Mouse (Mus musculus): Measurements from ENCODE around the gene Get4. TPM values are rescaled to one million over a fixed set of nuclear protein-coding genes. Genes with fewer than 3 reads are reported as not detected.

The Get4 gene
- total RNA-seq, 4 experiments from 2014 or later: 39.1 to 45.9 (median 43.7) TPM

DNA sequence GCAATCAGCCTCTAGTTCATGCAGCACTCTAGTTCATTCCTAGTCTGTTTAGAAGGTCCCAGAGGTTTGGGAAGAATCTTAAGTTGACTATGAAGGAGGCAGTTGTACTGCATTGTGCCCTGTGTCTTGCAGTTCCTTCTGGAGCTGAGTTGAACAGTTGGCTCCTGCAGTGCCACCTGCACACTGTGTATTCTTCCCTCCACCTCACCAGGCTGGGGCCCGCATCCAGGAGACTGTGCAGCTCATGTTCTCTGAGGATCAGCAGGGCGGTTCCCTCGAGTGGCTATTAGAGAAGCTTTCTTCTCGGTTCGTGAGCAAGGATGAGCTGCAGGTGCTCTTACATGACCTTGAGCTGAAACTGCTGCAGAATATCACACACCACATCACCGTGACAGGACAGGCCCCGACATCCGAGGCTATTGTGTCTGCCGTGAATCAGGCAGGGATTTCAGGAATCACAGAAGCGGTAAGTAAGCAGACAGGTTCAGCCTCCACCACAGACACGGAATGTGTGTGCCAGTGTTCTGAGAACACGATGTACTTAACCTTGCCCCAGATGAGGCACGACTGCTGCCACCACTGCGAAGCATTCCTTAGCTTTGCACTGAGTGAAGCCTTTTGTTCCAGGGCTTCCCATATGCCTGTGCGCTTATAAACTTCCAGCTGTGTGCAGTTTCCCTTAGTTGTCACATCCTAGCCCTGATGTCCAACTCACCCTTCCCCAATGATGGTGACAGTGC, 10.9 kb upstream of the Get4 start:
- no peak for DNase-seq (ENCODE audit: low spot score)

DNA sequence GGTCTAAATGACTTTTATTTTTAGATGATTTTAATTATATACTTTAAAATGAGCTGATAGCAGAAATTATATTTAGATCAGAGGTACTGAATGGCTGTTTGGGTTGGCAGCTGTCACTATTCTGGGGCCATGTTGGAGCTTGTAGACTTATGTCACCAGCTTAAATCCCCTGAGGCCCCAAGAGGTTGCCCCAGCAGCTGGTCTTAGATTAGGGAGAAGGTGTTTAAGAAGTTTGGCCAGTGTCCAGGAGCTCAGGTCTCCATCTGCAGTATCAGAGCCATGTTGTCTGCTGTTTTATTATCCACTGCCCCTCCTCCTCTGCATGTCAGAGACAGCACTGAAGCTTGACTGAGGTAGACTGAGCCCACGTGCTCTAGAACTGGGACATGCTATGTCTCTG, 8.7 kb upstream of the Get4 start:
- no peak for DNase-seq (ENCODE audit: low spot score)

DNA sequence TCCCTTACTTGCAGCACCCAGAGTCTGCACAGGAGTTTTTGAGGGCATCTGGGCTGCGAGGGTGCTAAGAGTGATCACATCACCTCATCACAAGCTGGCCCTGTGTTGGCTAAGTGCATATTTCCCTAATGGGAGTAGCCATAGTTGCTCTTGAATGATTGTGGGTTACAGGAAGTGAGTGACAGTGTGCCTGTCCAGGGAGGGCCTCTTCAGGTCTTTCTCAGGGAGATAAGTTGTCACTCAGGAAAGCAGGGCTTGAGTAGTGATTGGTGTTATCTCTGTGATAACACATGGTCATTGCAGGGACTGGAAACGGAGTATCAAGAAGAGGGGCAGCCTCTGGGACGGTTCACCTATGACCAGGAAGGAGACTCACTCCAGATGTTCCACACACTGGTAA, 4.4 kb upstream of the Get4 start:
- DNase-seq (ENCODE audit: low spot score): no peak

DNA sequence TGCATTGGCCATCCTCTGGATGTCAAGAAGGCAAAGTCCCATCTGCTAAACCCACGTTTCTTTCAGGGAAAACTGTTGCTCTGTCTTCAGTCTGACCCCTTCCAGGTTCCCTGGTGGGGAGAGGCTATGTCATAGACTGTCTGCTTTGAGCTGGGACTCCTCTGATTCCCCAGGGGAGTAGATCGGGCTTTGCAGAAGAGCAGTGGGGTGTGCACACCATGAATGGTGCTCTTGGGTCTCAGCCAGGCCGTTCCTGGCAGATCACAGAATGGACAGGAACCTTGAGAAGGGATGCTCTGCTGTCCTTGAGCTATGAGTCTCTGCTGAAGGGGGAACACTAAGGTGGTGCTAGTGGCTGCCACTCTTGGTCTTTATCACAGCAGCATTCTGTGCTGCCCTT, 3.3 kb upstream of the Get4 start:
- no peak for DNase-seq (ENCODE audit: low spot score)

DNA sequence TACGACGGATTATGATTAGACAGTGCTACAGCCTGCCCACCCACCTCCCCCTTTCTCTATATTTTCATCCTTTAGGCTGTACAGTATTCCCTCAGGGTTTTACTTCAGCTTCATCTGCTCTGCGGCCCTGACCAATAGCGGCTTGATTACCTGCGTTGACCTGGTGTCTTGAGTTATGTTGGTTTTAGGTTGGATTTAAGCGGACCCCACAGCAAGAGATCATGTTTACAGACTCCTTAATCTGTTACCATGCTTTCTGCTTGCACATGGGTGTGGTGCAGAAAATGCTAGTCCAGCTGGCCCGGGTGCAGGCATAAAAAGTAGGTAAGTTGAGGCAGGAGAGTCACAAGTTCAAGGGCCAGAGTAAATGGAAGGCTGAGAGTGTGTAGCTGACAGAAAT, 845 bp upstream of the Get4 start:
- no peak for DNase-seq (ENCODE audit: low spot score)

DNA sequence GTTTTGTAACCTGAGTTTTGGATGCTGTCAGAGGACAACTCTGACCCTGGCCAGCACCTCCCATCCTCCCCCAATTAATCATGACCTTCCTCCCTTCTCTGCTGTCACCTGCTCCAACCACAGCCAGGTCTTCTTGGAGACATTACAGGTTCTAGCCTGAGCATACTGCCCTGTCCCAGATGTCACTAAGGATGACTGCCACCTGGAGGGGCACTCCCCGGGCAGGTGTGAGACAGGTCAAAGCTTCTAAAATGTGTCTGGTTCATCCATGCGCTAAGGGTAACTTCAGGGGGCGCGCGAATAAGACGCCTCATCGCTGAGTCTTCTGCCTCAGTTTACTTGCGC, 416 bp upstream of the Get4 start:
- no peak for DNase-seq (ENCODE audit: low spot score)

DNA sequence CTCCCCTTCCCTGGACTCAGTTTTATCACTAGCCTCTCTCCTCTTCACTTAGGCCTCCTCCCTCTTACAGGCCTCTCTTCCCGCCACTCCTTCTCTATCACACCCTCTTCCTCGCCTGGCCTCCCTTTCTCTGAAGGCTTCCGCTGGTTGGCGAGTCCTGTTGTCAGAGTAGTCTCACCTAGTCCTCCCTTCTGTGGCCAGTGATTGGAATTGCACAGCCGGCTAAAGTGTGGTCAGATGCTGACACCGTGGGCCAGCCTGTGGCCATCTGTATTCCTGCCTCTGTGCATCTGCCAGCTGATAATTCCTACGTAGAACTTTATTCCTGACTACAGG, 754 bp downstream of the Get4 start:
- no peak for DNase-seq (ENCODE audit: low spot score)

DNA sequence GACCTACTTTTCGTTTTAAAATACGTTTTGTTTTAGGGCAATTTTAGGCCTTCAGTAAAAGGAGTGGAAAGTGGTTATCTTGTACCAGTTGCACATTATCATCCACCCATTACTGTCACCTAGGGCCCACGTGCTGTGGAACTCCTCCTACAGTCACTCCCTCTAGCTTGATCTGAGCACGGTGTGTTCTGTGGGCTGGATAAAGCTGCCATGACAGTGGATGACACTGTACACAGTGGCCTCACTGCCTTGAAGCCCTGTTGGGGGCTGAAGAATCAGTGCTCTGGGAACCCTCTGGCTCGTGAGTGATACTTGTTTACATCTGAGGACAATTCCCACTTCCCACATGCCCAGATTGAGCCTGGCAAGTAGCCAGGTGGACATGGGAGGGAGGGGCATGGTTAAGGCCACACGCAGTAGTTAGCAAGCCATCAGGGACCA, 1.2 kb downstream of the Get4 start:
- no peak for DNase-seq (ENCODE audit: low spot score)

DNA sequence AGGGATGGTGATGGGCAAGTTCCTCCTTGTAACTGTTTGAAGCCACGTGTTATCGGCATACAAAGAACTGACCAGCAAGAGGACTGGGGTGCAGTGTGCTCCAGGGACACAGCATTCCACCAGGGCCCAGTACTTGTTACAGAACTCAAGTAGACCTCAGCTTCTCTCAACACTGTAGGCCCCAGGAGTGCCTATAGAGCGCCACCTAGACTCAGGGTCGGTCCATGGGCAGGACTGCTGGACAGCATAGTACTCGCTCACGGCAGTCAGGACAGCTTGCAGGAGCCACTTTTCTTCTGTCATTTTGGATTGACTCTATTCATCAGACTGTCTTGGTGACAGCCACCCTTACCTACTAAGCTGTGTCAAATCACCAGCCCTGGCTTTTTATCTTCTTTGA, 2.8 kb downstream of the Get4 start:
- no peak for DNase-seq (ENCODE audit: low spot score)

DNA sequence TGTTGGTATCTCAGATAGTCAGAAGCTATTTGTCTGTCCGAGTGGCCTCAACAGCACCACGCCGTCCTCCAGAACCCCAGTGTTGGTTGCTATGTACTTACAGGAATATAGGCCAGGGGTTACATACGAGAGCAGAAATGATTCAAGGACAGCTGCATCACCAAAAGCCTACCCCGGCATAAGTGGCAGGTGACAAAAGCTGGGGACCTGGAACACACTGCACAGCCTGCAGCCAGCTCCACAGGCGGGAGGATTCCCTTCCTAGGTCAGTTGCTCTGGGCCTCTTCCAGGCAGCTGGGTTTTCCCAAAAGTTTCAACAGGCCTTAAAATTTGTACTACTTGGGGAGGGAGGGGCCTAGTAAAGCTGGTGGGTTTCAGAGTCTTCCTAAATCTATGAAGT, 3.7 kb downstream of the Get4 start:
- no peak for DNase-seq (ENCODE audit: low spot score)

DNA sequence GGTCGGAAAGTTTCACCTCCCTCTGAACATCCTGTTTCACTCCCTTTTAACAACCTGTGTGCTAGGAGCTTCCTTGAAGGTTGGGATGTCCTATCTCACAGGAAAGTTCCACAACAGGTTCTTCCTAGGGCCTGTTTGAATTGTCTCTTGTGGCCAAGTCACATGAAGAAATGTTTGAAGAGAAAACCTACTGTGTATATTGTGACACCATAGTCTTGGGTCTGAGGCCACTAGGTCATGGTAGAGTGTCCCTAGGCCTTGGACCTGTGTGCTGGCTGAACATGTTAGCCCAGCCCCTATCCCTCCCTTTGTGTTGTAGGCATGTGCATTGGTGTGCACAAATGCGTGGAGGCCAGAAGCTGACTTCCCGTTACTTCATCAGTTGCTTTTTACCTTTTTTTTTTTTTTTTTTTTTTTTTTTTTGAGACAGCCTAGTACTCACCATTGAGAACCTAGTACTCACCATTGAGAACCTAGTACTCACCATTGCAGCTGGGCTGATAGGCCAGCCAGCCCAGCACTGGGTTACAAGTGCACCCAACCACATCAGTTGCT, 4.2 kb downstream of the Get4 start:
- DNase-seq (ENCODE audit: low spot score): no peak

DNA sequence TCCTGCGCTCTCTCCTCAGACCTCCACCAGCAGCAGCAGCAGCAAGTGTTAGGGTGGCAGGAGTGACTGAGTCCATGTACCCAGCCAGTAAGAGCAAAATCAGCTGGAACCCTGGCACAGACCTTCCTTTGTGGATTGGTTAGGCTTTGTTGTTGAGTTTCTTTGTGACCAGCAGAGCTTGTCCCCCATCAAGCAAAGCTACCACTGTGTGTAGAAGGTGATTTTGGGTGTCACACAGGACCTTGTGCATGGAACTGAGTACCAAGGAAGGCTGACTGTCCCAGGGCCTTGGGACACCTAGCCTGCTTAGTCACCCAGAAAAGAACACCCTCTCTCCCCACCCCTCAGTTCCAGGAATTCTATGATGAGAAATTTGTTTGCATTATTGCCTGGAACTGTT, 5.1 kb downstream of the Get4 start:
- DNase-seq (ENCODE audit: low spot score): no peak

DNA sequence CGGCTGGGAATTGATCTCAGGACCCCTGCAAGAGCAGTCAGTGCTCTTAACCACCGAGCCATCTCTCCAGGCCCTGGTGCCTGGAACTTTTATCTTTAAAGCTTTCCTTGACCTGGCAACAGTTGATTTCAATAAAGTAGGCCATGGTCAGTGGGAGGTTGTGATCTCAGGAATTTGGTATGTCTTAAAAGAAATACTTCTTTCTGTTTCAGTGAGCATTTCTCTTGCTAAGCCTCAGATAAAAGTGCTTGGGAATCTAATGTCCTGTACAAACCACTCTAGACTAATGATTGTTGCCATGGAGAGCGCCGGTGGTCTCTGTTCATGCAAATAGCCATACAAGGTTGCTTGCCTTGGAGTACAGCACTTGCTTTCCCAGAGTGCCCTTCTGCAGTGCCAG, 5.7 kb downstream of the Get4 start:
- no peak for DNase-seq (ENCODE audit: low spot score)

DNA sequence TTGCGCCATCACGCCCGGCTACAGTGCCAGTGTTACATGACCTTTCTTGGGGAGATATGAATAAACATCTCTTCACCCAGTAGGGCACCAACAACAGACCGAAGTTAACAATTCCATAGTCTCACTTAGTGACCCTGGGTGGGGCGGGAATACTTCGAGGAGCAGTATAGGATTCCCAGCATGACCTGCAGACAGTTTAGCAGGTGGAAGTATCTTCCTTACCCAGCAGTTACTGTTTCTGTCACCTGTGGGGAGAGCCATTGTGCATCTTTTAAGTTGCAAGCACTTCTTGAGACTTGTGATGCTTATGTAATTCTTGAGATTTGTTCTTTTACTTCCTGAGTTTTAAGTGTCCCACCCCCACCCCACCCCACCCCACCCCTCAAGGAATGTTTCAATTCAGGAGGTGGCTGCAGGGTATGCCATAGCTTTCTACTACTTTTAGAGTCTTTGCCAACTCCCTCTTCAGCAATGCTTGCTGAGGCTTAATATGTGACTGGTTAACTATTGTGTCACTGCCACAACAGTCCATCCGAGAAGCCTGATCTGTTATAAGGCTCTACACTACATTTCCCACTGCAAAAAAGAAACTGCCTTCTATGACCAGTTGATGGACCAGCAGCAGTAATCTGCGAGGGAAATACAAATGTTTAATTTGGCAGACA, 6.4 kb downstream of the Get4 start:
- no peak for DNase-seq (ENCODE audit: low spot score)

DNA sequence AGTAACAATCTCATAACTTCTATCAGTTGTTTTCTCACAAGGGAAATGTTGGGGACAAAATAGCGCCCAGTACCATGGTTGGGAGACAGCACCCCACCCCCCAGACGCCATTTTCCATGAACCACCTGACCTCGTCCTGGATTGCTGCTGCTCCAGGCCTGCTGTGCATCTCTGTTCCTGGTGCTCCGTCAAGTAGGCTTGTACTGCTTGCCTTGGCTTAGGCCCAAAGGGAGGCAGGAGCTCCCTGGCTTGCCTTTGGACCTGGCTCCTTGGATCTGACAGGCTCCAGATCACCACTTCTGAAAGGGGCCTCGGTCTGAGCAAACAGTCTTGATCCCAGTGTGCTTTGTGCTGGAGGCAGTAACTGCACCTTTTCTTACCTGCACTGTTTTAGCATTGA, 7.7 kb downstream of the Get4 start:
- no peak for DNase-seq (ENCODE audit: low spot score)

DNA sequence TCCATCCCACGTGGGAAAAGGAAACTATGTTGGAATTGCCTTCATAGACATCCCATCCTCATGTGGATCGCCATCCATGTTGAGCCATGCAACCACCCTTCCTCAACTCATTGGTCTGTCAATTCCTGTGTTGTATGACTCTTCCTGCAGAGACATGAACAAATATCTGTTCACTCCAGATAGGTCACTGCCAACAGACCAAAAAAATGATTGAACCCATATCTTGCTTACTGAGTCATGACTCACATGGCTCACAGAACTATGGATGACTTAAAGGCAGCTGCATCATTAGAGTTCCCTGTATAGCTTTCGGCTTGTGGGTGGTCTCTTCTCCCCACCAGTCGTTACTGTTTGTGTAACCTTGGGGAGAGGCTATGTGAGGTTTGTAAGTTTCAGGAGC, 9.3 kb downstream of the Get4 start:
- no peak for DNase-seq (ENCODE audit: low spot score)

DNA sequence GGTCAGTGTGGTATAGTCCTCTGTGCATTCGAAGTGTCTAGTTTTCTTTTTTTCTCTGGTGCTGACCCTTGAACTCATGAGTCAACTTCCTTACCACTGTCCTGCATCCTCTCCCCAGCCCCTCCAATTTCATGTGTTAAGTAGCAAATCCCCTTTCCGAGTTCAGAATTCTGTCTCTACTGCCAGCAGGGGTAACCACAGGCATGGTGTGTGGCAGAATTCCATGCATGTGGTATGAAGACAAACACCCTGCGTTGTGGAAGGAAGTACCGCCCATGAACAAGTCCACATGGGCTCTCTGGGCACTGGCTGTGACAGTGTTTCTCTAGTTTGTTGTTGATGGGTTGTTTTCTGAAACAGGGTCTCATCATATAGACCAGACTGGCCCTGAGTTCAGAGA, 15.5 kb downstream of the Get4 start:
- no peak for DNase-seq (ENCODE audit: low spot score)

DNA sequence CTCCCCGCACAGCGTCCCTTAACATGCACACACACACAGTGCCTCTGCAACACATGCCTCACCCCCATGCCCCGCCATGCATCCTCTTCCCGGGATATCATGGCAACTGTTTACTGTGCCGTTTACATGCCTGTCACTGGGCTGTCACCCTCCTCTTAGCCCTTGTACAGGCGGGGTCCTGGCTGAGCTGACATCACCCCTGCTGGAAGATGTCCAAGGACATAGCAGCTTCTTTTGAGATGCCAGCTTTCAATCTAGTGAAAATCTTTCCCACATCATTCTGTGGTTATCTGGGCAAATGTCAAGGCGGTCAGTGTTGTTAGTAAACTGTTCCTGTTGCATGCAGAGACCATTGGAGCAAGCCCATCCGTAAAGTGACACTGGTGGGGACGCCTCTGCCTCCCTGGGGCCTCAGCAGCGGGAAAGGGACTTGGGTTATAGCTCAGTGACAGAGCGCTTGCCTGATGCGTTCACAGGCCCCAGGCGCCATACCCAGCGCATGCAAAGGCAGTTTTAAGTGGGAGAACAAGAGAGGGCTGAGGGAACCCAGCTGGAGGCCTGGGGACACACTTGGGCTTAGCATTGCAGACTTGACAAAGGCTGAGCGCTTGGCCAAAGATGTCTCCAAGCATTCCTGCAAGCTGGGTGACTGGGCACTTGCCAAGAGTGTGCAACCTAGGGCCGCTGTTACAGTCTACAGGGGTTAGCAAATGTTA, 18.8 kb downstream of the Get4 start:
- no peak for DNase-seq (ENCODE audit: low spot score)

DNA sequence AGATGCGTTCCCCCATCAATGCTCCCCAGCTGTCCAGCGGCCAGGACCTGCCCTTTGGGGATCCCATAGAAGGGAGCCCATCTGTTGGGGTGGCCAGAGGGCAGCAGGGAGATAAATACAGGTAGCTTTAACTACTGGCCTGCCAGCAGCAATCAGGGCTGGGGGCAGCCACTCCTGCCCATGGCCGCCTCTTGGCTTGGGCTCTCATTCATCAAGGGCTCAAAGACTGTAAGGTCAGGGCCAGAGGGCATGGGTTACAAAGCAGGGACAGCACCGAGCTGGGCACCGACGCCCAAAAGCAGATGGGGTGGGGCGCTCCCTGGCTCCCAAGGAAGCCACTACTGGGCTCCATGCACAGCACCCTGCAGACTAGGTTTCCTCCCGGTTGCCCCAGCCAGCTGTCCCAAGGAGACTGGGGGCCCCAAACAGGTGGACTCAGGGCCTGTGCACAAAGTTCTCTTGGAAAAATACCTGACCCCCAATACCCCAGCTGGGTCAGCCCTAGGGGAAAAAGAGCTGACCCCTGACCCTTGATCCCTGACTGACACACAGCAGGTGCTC, 19.9 kb downstream of the Get4 start:
- no peak for DNase-seq (ENCODE audit: low spot score)

DNA sequence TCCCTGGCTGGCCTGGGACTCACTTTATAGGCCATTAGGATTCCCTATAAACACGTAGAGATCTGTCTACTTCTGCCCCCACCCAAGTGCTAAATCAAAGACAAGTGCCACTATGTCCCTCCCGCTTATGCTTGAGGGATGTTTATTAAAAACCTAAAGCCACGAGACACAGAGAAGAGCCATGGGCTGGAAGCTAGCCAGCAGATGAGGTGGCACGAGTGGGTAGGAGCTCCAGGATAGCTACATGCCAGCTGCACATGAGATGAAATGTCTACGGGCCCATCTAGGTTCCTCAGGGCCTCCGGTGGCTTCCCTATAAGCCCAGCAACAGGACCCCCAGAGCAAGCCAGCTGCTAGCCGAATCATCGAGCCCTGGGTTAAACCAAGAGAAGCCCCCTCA, 25.2 kb downstream of the Get4 start:
- no peak for DNase-seq (ENCODE audit: low spot score)

DNA sequence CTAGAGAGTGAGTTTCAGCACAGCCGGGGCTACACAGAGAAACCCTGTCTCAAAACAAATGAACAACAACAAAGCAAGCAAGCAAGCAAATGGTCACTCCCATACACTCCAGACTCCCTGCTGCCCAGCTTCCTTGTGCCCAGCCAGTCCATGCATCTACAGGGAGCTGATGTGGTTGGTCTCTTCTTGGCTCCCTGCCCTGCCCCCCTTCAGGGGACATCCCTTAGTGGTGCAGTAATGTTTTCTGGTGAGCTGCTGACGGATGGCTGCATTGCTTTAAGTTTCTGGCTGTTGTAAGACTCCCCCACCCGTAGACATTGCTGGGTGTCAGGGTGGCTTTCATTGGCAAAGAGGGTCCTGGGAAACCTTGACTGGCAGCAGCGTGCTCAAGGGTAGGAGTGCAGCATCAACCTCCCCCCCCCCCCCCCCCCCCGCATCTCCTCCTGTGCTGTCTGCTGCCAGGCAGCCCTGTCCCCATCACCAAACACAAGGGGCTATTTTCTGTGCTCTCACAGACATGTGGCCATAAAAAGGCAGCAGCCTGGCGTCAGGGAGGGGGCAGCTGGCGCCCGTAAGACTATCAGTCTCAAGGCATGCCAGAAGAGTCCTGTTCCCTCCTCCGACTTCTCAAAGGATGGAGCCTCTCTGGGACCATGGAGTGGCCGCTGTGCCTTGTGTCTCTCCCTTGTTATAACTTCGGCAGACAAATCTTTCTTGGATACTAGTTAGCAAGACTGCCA, 29.4 kb downstream of the Get4 start:
- no peak for DNase-seq (ENCODE audit: low spot score)

DNA sequence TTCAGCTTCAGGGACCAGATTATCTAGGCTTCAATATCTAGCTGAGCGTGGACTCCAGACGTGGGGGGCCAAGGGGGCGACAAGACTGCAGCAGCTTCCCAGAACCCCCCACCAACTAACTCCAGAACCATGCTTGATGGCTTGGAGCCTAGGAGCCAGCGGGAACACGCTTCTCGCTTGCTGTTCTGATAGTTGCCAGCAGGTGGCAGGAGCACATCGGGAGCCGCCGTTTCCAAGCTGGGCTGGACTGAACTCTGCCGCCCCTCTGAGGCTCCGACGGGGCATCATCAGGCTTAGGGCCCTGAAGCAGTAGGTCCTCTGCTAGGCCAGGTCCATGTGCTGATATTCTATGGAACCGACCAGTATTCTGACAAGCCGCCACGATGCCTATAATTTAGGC, 30.1 kb downstream of the Get4 start:
- DNase-seq (ENCODE audit: low spot score): peak; percentile 72
